Mouse (Mus musculus) forebrain, embryonic 11.5 days (tissue): Measurements from ENCODE around the gene Vmn1r176. TPM values are rescaled to one million over a fixed set of nuclear protein-coding genes. Genes with fewer than 3 reads are reported as not detected.
"Not testable (repeated sequence)": the region's sequence is repeated elsewhere in the genome, so short reads cannot be mapped to it uniquely, and the experiment has no call there.

Experiments used
- ATAC-seq: fragments of 200-750 bp; cut with Nextera tagmentation; replicated peaks from 2 replicates; pipeline ENCODE4 v1.8.0; 2017; ENCODE audit warnings: moderate TSS enrichment; ENCODE audit not compliant: low FRiP score
- DNase-seq: peaks from one replicate; pipeline ENCODE4 v3.0.0-alpha.2; 2017; ENCODE audit warnings: low spot score
- H3K27ac ChIP-seq: fragments of 300-500 bp; sonication (generic); 2 replicates; pipeline ENCODE4 v1.5.1; 2014; ENCODE audit warnings: low read depth, low read length
- H3K27me3 ChIP-seq: fragments of 300-500 bp; sonication (generic); 2 replicates; pipeline ENCODE4 v1.6.1; 2014; ENCODE audit warnings: mild to moderate bottlenecking, low read length, mixed read lengths; ENCODE audit not compliant: control insufficient read depth, insufficient read depth
- H3K36me3 ChIP-seq: fragments of 300-500 bp; sonication (generic); 2 replicates; pipeline ENCODE4 v1.6.1; 2014; ENCODE audit warnings: mild to moderate bottlenecking, low read length, moderate library complexity, mixed read lengths; ENCODE audit not compliant: control insufficient read depth, insufficient read depth
- H3K4me1 ChIP-seq: fragments of 300-500 bp; sonication (generic); replicated peaks from 2 replicates; pipeline ENCODE4 v1.6.1; 2014; ENCODE audit warnings: low read length, mixed read lengths; ENCODE audit not compliant: control insufficient read depth, insufficient read depth
- H3K4me2 ChIP-seq: fragments of 300-500 bp; sonication (generic); 2 replicates; pipeline ENCODE4 v1.6.1; 2014; ENCODE audit warnings: low read depth, mild to moderate bottlenecking, low read length, moderate library complexity, mixed read lengths; ENCODE audit not compliant: severe bottlenecking
- H3K4me3 ChIP-seq: fragments of 300-500 bp; sonication (generic); 2 replicates; pipeline ENCODE4 v1.5.1; 2014; ENCODE audit warnings: low read depth, low read length
- H3K9ac ChIP-seq: fragments of 300-500 bp; sonication (generic); 2 replicates; pipeline ENCODE4 v1.6.1; 2014; ENCODE audit warnings: low read length
- H3K9me3 ChIP-seq: fragments of 300-500 bp; sonication (generic); 2 replicates; pipeline ENCODE4 v1.6.1; 2016; ENCODE audit warnings: low read length, mixed read lengths; ENCODE audit not compliant: control insufficient read depth
- WGBS: fragments of 180-500 bp; shearing (Covaris S2); extraction: QIAGEN DNeasy Blood & Tissue Kit; methylation state at CpG from one replicate; pipeline ENCODE4 v1.1.7; 2014; 5-methylcytosine and 5-hydroxymethylcytosine counted together
- polyA plus RNA-seq: library from polyadenylated mRNA; unstranded; fragments of >200 nt; fragmentation: Nextera tagmentation; extraction: Ambion mirVana; gene quantifications from 2 replicates; pipeline ENCODE4 v1.2.1, GENCODE M21; 2014

Vmn1r176 gene
- not detected in 2 replicates for polyA plus RNA-seq

GRCm38 (mm10) chr7:23837272-23837671, at the start of gene Vmn1r176:
Gene Vmn1r176 (minus strand): TSS chr7:23837372.
- H3K27me3 ChIP-seq, DNase-seq, H3K9me3 ChIP-seq, H3K4me1 ChIP-seq, ATAC-seq, H3K36me3 ChIP-seq, H3K27ac ChIP-seq, H3K9ac ChIP-seq, H3K4me2 ChIP-seq, H3K4me3 ChIP-seq: not testable (repeated sequence)
- WGBS: no CpG with 5 or more reads among the region's 1 CpGs

- not testable (repeated sequence) for H3K4me3 ChIP-seq, H3K27me3 ChIP-seq, H3K9me3 ChIP-seq, ATAC-seq, H3K36me3 ChIP-seq, H3K27ac ChIP-seq, DNase-seq, H3K4me1 ChIP-seq, H3K4me2 ChIP-seq, H3K9ac ChIP-seq
- 73% methylated on average over 3 of the region's 4 CpGs for WGBS
These were observed 39.7 kb upstream of the Vmn1r176 start for GRCm38 (mm10) chr7:23876918-23877317.

- not testable (repeated sequence) for H3K27me3 ChIP-seq, H3K4me2 ChIP-seq, H3K9ac ChIP-seq, DNase-seq, H3K27ac ChIP-seq, H3K4me3 ChIP-seq, ATAC-seq, H3K36me3 ChIP-seq, H3K9me3 ChIP-seq, H3K4me1 ChIP-seq
- WGBS: 7% methylated on average over 1 of the region's 1 CpGs
These were observed 29.2 kb upstream of the Vmn1r176 start, which contains the start of gene Vmn1r177 for GRCm38 (mm10) chr7:23866349-23866748. Gene Vmn1r177 (minus strand): TSS chr7:23866449.

- H3K4me1 ChIP-seq, DNase-seq, H3K9me3 ChIP-seq, H3K27ac ChIP-seq, H3K4me3 ChIP-seq, ATAC-seq, H3K27me3 ChIP-seq, H3K36me3 ChIP-seq, H3K9ac ChIP-seq, H3K4me2 ChIP-seq: not testable (repeated sequence)
These were observed 26.6 kb downstream of the Vmn1r176 start, which contains the start of gene Vmn1r175 for GRCm38 (mm10) chr7:23810543-23810942. Gene Vmn1r175 (minus strand): TSS chr7:23810643.

DNA sequence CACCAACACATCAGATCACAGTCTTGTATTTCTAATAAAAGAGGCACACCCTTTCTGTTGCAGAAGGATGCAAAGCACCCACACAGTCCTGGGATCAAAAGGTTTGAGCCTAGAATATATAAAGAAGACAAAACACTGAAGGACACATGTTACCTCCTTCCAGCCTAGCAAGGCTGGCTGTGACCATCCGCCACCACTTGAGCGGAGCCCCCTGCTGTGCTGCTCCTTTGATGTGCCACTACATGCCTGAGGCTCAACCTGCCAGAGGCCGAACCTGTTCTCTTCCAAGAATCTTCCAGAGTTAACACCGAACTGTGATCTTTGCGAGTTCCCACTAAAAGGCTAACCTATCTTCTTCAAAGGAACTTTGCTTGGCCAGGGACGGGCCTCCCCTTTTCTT, 52.6 kb downstream of the Vmn1r176 start:
- Histone ChIP-seq H3K27ac (no peak overlapping the region), H3K4me1 (no peaks in the 10 kb centered on the region), H3K27me3 (no peaks in the 10 kb centered on the region), H3K9ac (no peak overlapping the region), H3K4me2 (no peak overlapping the region), H3K9me3 (peaks cover 22% of the 10 kb centered on the region; the same call in 1 of the 2 replicates), H3K36me3 (no peaks in the 10 kb centered on the region), H3K4me3 (no peak overlapping the region)
- ATAC-seq: no peak
- 77% methylated on average over 6 of the region's 6 CpGs for WGBS
- no peak for DNase-seq

Other genes starting within 250 kb of the Vmn1r176 start
- gene Vmn1r170, start 231.2 kb downstream of the Vmn1r176 start, polyA plus RNA-seq: not detected in 2 replicates
- gene Vmn1r171, start 206.7 kb downstream of the Vmn1r176 start, polyA plus RNA-seq: not detected in 2 replicates
- not detected in 2 replicates for gene Vmn1r172, start 179.1 kb downstream of the Vmn1r176 start, polyA plus RNA-seq
- not detected in 2 replicates for gene Vmn1r173, start 136.7 kb downstream of the Vmn1r176 start, polyA plus RNA-seq
- gene Vmn1r174, start 85.1 kb downstream of the Vmn1r176 start, polyA plus RNA-seq: not detected in 2 replicates
- not detected in 2 replicates for gene Vmn1r175, start 26.7 kb downstream of the Vmn1r176 start, polyA plus RNA-seq
- not detected in 2 replicates for gene Vmn1r177, start 29.1 kb upstream of the Vmn1r176 start, polyA plus RNA-seq
- gene Vmn1r178, start 54.6 kb upstream of the Vmn1r176 start, polyA plus RNA-seq: not detected in 2 replicates
- gene Vmn1r179, start 89.6 kb upstream of the Vmn1r176 start, polyA plus RNA-seq: not detected in 2 replicates
- not detected in 2 replicates for gene Vmn1r180, start 113.3 kb upstream of the Vmn1r176 start, polyA plus RNA-seq
- gene Vmn1r181, start 137.2 kb upstream of the Vmn1r176 start, polyA plus RNA-seq: not detected in 2 replicates
- not detected in 2 replicates for gene V1rd19, start 164.3 kb upstream of the Vmn1r176 start, polyA plus RNA-seq
- gene Vmn1r183, start 215.9 kb upstream of the Vmn1r176 start, polyA plus RNA-seq: not detected in 2 replicates
- gene Zfp180, start 244.6 kb upstream of the Vmn1r176 start, polyA plus RNA-seq: 33.3 and 35.3 TPM in 2 replicates